Mouse (Mus musculus) cortical plate, adult 2 months (tissue): ENCODE data around the gene Exoc3l.

Source experiments
- CTCF ChIP-seq: fragments of 200-500 bp; IDR thresholded peaks from 2 replicates; pipeline ENCODE4 v1.5.1; 2011; ENCODE audit warnings: mild to moderate bottlenecking, control low read depth, low read length; ENCODE audit not compliant: insufficient read depth; ENCODE audit errors: extremely low read depth
- POLR2A ChIP-seq: fragments of 200-500 bp; IDR thresholded peaks from 2 replicates; pipeline ENCODE4 v1.6.1; 2011; ENCODE audit warnings: mild to moderate bottlenecking, low read length, control low read depth; ENCODE audit not compliant: insufficient read depth; ENCODE audit errors: extremely low read depth

GRCm38 (mm10) chr8:105332523-105332922 is 36.6 kb upstream of the Exoc3l start:
- TF ChIP-seq POLR2A: no peak
- no peak for TF ChIP-seq CTCF
